Mouse (Mus musculus): ENCODE measurements around the gene Gm4312. TPM values are rescaled to one million over a fixed set of nuclear protein-coding genes. Genes with fewer than 3 reads are reported as not detected.

The Gm4312 gene
- total RNA-seq (2023), result not detected

GRCm38 (mm10) chr10:100382460-100382859 is at the start of gene Gm4312:
TSS of gene Gm4312 (minus strand) at chr10:100382560.

DNA sequence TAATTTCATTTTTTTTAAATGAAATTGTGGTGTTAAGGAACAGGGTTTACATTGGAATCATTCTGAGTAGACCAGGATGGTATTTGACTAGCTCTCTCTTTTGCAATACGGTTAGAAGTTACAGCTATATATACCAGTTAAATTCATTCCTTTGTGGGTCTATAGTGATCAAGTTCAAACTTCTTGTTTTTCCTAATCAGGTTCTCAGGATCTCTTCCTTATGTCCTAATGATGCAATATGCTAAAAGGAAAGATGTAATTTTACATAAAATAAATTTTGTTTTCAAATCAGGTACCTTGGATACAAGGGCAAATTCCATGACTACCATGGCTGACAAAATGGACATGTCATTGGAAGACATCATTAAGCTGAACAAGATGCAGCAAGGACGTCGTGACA is 21.3 kb downstream of the Gm4312 start, which contains the start of gene Gm4307:
Gm4307 (plus strand) TSS at position 301 of the 400 bp plus-strand sequence.

GRCm38 (mm10) chr10:100350793-100351192 is 31.6 kb downstream of the Gm4312 start, which contains the start of gene Gm4305:
TSS of gene Gm4305 (plus strand) at chr10:100351093.

GRCm38 (mm10) chr10:100345672-100346071 is 36.7 kb downstream of the Gm4312 start, which contains the start of gene Gm4303:
TSS of gene Gm4303 (plus strand) at chr10:100345972.

DNA sequence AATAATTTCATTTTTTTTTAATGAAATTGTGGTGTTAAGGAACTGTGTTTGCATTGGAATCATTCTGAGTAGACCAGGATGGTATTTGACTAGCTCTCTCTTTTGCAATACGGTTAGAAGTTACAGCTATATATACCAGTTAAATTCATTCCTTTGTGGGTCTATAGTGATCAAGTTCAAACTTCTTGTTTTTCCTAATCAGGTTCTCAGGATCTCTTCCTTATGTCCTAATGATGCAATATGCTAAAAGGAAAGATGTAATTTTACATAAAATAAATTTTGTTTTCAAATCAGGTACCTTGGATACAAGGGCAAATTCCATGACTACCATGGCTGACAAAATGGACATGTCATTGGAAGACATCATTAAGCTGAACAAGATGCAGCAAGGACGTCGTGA is 41.8 kb downstream of the Gm4312 start, which contains the start of gene Gm4302:
Gm4302 (plus strand) TSS at position 301 of the 400 bp plus-strand sequence.

DNA sequence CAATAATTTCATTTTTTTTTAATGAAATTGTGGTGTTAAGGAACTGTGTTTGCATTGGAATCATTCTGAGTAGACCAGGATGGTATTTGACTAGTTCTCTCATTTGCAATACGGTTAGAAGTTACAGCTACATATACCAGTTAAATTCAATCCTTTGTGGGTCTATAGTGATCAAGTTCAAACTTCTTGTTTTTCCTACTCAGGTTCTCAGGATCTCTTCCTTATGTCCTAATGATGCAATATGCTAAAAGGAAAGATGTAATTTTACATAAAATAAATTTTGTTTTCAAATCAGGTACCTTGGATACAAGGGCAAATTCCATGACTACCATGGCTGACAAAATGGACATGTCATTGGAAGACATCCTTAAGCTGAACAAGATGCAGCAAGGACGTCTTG is 47.0 kb downstream of the Gm4312 start, which contains the start of gene Gm4301:
Gm4301 (plus strand) TSS at position 301 of the 400 bp plus-strand sequence.

Other genes starting within 250 kb of the Gm4312 start
- gene Gm4301, start 46.9 kb downstream of the Gm4312 start, total RNA-seq (2023), result not detected
- not detected for gene Gm4302, start 41.7 kb downstream of the Gm4312 start, total RNA-seq (2023)
- gene Gm4303, start 36.6 kb downstream of the Gm4312 start, total RNA-seq (2023), result not detected
- not detected for gene Gm4305, start 31.5 kb downstream of the Gm4312 start, total RNA-seq (2023)
- gene Gm4307, start 21.2 kb downstream of the Gm4312 start, total RNA-seq (2023), result not detected
- 1.1 TPM for gene Tmtc3, start 104.8 kb upstream of the Gm4312 start, total RNA-seq (2023)
- gene Cep290, start 105.0 kb upstream of the Gm4312 start, total RNA-seq (2023), result 1.3 TPM
- 3.9 TPM for gene 4930430F08Rik, start 207.9 kb upstream of the Gm4312 start, total RNA-seq (2023)
- not detected for gene 1700017N19Rik, start 207.9 kb upstream of the Gm4312 start, total RNA-seq (2023)